Mouse (Mus musculus) C2C12 (cell line): ENCODE data around the gene 1700001P01Rik. TPM values are rescaled to one million over a fixed set of nuclear protein-coding genes. Genes with fewer than 3 reads are reported as not detected.

Experiments
- H3K27me3 ChIP-seq: one replicate; pipeline ENCODE4 v1.6.1; 2011; ENCODE audit not compliant: control insufficient read depth, insufficient read depth, insufficient read length
- H3K36me3 ChIP-seq: one replicate; pipeline ENCODE4 v1.6.1; 2011; ENCODE audit not compliant: control insufficient read depth, insufficient read depth
- H3K4me3 ChIP-seq: one replicate; pipeline ENCODE4 v1.5.1; 2011; ENCODE audit warnings: mild to moderate bottlenecking, control low read depth; ENCODE audit not compliant: poor library complexity, insufficient read depth, severe bottlenecking
- H3K79me2 ChIP-seq: one replicate; pipeline ENCODE4 v1.6.1; 2011; ENCODE audit not compliant: control insufficient read depth, insufficient read depth
- H3K79me3 ChIP-seq: one replicate; pipeline ENCODE4 v1.6.1; 2011; ENCODE audit warnings: low read depth, control low read depth
- H3ac ChIP-seq: one replicate; pipeline ENCODE3; 2011; ENCODE audit warnings: low read depth; ENCODE audit not compliant: control insufficient read depth, insufficient read length
- CEBPB ChIP-seq: IDR thresholded peaks from one replicate; pipeline ENCODE4 v1.6.1; 2011; ENCODE audit warnings: low read depth, mild to moderate bottlenecking, control low read depth, moderate library complexity
- CTCF ChIP-seq: IDR thresholded peaks from one replicate; pipeline ENCODE4 v1.5.1; 2011; ENCODE audit not compliant: control insufficient read depth, insufficient read depth, insufficient read length
- FOSL1 ChIP-seq: IDR thresholded peaks from one replicate; pipeline ENCODE4 v1.8.0; 2011; ENCODE audit warnings: mild to moderate bottlenecking, low read length; ENCODE audit not compliant: poor library complexity, insufficient read depth, severe bottlenecking
- MAX ChIP-seq: IDR thresholded peaks from one replicate; pipeline ENCODE4 v1.6.1; 2011; ENCODE audit warnings: mild to moderate bottlenecking, control low read depth
- MYOD1 ChIP-seq: IDR thresholded peaks from one replicate; pipeline ENCODE4 v1.6.1; 2011; ENCODE audit warnings: low read depth; ENCODE audit not compliant: control insufficient read depth, insufficient read length
- MYOG ChIP-seq: IDR thresholded peaks from one replicate; pipeline ENCODE4 v1.6.1; 2011; ENCODE audit not compliant: control insufficient read depth, insufficient read length; ENCODE audit errors: extremely low read depth
- USF1 ChIP-seq: IDR thresholded peaks from one replicate; pipeline ENCODE4 v1.6.1; 2011; ENCODE audit warnings: low read depth, mild to moderate bottlenecking, control low read depth, moderate library complexity
- polyA plus RNA-seq: library from polyadenylated mRNA; unstranded; fragments of >200 nt; fragmentation: generic; extraction: Trizol; gene quantifications from one replicate; pipeline ENCODE4 v1.2.1, GENCODE M21; 2012; ENCODE audit warnings: missing spikeins

Gene 1700001P01Rik
- polyA plus RNA-seq, 1 experiment: 0.14 TPM

GRCm38 (mm10) chr11:97817379-97817778, 41.7 kb upstream of the 1700001P01Rik start:
- peaks cover 99% of the 10 kb centered on the region for H3K36me3 ChIP-seq

GRCm38 (mm10) chr11:97816916-97817315, 41.2 kb upstream of the 1700001P01Rik start:
- Histone ChIP-seq H3K79me2 (peaks cover 100% of the 10 kb centered on the region), H3K4me3 (no peak overlapping the region), H3K36me3 (peaks cover 99% of the 10 kb centered on the region), H3ac (no peak overlapping the region), H3K27me3 (no peaks in the 10 kb centered on the region), H3K79me3 (peaks cover 90% of the 10 kb centered on the region)
- no peak for TF ChIP-seq MYOD1
- TF ChIP-seq FOSL1: no peak
- TF ChIP-seq CTCF: no peak
- TF ChIP-seq MYOG: no peak
- no peak for TF ChIP-seq CEBPB
- TF ChIP-seq USF1: no peak
- no peak for TF ChIP-seq MAX

More at GRCm38 (mm10) chr11:97817379-97817778, 41.7 kb upstream of the 1700001P01Rik start:
- Histone ChIP-seq H3K27me3 (no peaks in the 10 kb centered on the region), H3K79me2 (peaks cover 100% of the 10 kb centered on the region), H3ac (no peak overlapping the region), H3K4me3 (no peak overlapping the region), H3K79me3 (peaks cover 92% of the 10 kb centered on the region)
- TF ChIP-seq USF1: no peak
- TF ChIP-seq FOSL1: no peak
- TF ChIP-seq CEBPB: no peak
- no peak for TF ChIP-seq CTCF
- no peak for TF ChIP-seq MYOG
- no peak for TF ChIP-seq MAX
- TF ChIP-seq MYOD1: no peak

GRCm38 (mm10) chr11:97816176-97816575, 40.5 kb upstream of the 1700001P01Rik start:
- Histone ChIP-seq H3K27me3 (no peaks in the 10 kb centered on the region), H3K79me3 (peaks cover 90% of the 10 kb centered on the region), H3K79me2 (peaks cover 100% of the 10 kb centered on the region), H3K4me3 (no peak overlapping the region), H3K36me3 (peaks cover 99% of the 10 kb centered on the region), H3ac (no peak overlapping the region)
- TF ChIP-seq FOSL1 (no peak), MYOD1 (no peak), USF1 (no peak), CTCF (no peak), CEBPB (no peak), MYOG (no peak), MAX (no peak)

- Histone ChIP-seq H3K36me3 (peaks cover 99% of the 10 kb centered on the region), H3ac (no peak overlapping the region), H3K79me3 (peaks cover 93% of the 10 kb centered on the region), H3K4me3 (no peak overlapping the region), H3K79me2 (peaks cover 100% of the 10 kb centered on the region), H3K27me3 (no peaks in the 10 kb centered on the region)
- no peak for TF ChIP-seq MYOD1
Measured at GRCm38 (mm10) chr11:97815736-97816135, 40.0 kb upstream of the 1700001P01Rik start.

GRCm38 (mm10) chr11:97813746-97814515, 38.2 kb upstream of the 1700001P01Rik start:
- peaks cover 99% of the 10 kb centered on the region for H3K36me3 ChIP-seq
- no peaks in the 10 kb centered on the region for H3K27me3 ChIP-seq
- H3ac ChIP-seq: no peak overlapping the region
- H3K4me3 ChIP-seq: no peak overlapping the region
- H3K79me2 ChIP-seq: peaks cover 100% of the 10 kb centered on the region
- H3K79me3 ChIP-seq: peaks cover 96% of the 10 kb centered on the region
- TF ChIP-seq USF1 (peak; percentile 73), CEBPB (no peak)

- H3K79me2 ChIP-seq: peaks cover 100% of the 10 kb centered on the region
- H3ac ChIP-seq: no peak overlapping the region
- peaks cover 95% of the 10 kb centered on the region for H3K79me3 ChIP-seq
- H3K36me3 ChIP-seq: peaks cover 100% of the 10 kb centered on the region
- no peaks in the 10 kb centered on the region for H3K27me3 ChIP-seq
- TF ChIP-seq USF1 (no peak), FOSL1 (no peak), MYOG (no peak), MAX (no peak), MYOD1 (no peak), CEBPB (no peak), CTCF (no peak)
- no peak overlapping the region for H3K4me3 ChIP-seq
Measured at GRCm38 (mm10) chr11:97813085-97813484, 37.4 kb upstream of the 1700001P01Rik start.
